Mouse (Mus musculus) erythroblast, embryonic 14.5 days (primary cell): ENCODE measurements around the gene Btbd2. TPM values are rescaled to one million over a fixed set of nuclear protein-coding genes. Genes with fewer than 3 reads are reported as not detected.

Experiments used
- H3K27me3 ChIP-seq: 2 replicates; pipeline ENCODE4 v1.6.1; 2012; ENCODE audit warnings: inconsistent platforms; ENCODE audit not compliant: control insufficient read depth
- H3K36me3 ChIP-seq: 2 replicates; pipeline ENCODE4 v1.6.1; 2012; ENCODE audit warnings: mild to moderate bottlenecking, inconsistent platforms; ENCODE audit not compliant: control insufficient read depth
- H3K4me1 ChIP-seq: 2 replicates; pipeline ENCODE4 v1.6.1; 2012; ENCODE audit warnings: inconsistent platforms; ENCODE audit not compliant: control insufficient read depth
- H3K4me3 ChIP-seq: replicated peaks from 2 replicates; pipeline ENCODE3; 2012; ENCODE audit warnings: moderate library complexity, mild to moderate bottlenecking, inconsistent platforms
- H3K9me3 ChIP-seq: 2 replicates; pipeline ENCODE4 v1.6.1; 2012; ENCODE audit warnings: low read length, inconsistent platforms, mixed read lengths; ENCODE audit not compliant: control insufficient read depth
- GATA1 ChIP-seq: IDR thresholded peaks from 2 replicates; pipeline ENCODE4 v1.6.1; 2012; ENCODE audit warnings: low read length, inconsistent platforms, mixed read lengths
- TAL1 ChIP-seq: IDR thresholded peaks from 3 replicates; pipeline ENCODE4 v1.6.1; 2012; ENCODE audit warnings: low read length, inconsistent platforms, mixed read lengths
- polyA plus RNA-seq: library from polyadenylated mRNA; stranded (reverse); fragments of >175 nt; gene quantifications from 2 replicates; pipeline ENCODE4 v1.2.3, GENCODE M21; 2012

Gene Btbd2
- polyA plus RNA-seq, 1 experiment, result 2.6 TPM

DNA sequence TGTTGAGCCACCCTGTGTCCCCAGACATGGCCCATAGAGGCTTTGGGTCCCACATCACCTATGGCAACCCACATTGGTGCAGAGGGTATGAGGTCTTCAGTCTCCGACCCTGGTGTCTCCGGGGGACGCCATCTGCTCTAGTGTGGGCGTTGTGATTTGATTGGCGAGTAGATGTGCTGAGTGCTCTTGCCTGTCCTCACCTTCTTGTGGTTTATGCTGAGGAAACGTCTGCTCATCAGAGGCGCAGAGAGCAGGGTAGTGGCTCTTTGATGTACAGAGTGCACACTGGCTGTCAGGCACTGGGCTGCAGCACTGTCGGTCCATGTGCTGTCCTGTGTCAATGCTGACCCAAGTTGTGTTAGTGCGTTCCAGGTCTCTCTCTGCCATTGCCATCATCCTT is 27.9 kb downstream of the Btbd2 start:
- Histone ChIP-seq H3K4me1 (peaks cover 57% of the 10 kb centered on the region), H3K4me3 (no peak overlapping the region), H3K9me3 (no peaks in the 10 kb centered on the region), H3K27me3 (no peaks in the 10 kb centered on the region), H3K36me3 (peaks cover 70% of the 10 kb centered on the region)
- TF ChIP-seq TAL1 (no peak), GATA1 (no peak)

DNA sequence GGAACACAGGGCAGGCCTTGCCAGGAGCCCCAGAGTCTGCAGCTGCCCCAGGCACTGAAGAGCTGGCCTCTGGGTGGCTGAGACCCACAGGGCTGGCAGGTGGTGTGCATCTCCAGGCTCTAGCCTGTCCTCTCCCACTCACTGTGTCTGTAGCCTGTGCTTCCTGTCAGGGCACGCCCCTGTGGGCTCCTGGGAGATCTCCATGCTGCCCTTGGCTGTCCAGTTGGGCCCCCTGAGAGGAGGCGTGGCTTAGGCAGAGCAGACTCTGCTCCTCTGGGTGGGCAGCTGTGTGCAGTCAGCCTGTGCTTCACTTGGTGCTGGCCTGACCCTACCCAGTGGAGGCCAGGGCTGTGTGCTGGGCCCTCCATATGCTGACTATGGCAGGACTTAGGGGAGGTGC is 29.2 kb downstream of the Btbd2 start:
- Histone ChIP-seq H3K36me3 (peaks cover 64% of the 10 kb centered on the region), H3K4me3 (no peak overlapping the region), H3K9me3 (no peaks in the 10 kb centered on the region), H3K4me1 (peaks cover 68% of the 10 kb centered on the region), H3K27me3 (no peaks in the 10 kb centered on the region)
- TF ChIP-seq TAL1 (no peak), GATA1 (no peak)

DNA sequence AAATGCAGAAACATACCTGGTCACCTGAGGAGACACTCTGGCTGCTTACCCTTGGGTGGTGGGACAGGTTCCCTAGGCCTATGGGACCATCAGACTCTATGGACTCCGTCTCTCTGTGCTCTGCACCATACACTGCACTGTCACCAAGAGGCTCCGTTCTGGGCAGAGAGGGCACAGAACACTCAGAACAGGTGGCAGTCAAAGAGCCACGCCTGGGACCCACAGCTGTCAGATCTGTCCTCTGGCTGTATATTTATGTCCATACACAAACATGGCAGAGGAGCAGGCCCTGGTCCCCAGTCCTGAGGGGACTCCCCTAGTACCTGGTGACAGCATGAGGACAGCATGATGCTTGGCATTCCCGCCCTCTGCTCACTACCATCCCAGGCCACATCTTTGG is 31.1 kb downstream of the Btbd2 start:
- no peak for TF ChIP-seq TAL1
- TF ChIP-seq GATA1, result no peak
- H3K9me3 ChIP-seq, result no peaks in the 10 kb centered on the region
- no peaks in the 10 kb centered on the region for H3K27me3 ChIP-seq
- peaks cover 52% of the 10 kb centered on the region for H3K36me3 ChIP-seq
- peaks cover 76% of the 10 kb centered on the region for H3K4me1 ChIP-seq
- H3K4me3 ChIP-seq, result no peak overlapping the region

DNA sequence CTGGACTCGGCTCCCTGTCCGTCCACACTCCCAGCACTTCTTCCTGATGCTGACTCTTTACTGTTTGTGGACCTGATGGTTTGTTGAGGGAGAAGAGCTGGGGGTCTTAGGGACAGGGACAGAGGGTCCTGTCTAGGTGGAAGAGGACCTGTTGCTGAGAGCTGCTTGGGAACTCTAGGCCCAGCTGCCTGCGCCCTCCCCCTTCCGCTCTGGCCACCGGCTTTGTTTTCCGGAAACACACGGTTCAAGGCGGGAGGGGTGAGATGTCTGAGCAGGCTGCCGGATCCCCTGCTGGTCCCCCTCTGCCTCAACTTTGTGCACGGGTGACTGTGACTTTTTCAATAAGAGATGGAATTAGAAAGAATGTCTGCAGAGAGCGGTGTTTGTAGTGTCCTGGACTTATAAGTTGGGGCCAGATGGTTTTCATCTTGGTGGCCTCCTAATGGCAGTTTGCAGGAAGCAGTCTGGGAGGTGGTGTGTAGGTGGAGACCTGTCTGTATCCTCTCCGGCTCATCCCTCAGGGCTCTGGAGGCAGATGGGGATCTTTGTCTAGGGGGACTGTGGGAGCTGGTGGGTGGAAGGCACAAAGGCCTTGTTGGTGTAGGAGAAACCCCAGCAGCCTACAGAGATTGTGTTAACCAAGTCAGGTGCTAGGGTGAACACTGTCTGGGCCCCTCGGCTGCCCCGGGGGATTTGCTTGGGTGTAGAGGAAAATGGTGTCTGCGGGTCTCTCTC is 33.2 kb downstream of the Btbd2 start:
- Histone ChIP-seq H3K4me1 (peaks cover 77% of the 10 kb centered on the region), H3K4me3 (peak overlapping the region; percentile 73), H3K9me3 (no peaks in the 10 kb centered on the region), H3K27me3 (no peaks in the 10 kb centered on the region), H3K36me3 (peaks cover 32% of the 10 kb centered on the region)
- TF ChIP-seq GATA1, result no peak
- no peak for TF ChIP-seq TAL1

DNA sequence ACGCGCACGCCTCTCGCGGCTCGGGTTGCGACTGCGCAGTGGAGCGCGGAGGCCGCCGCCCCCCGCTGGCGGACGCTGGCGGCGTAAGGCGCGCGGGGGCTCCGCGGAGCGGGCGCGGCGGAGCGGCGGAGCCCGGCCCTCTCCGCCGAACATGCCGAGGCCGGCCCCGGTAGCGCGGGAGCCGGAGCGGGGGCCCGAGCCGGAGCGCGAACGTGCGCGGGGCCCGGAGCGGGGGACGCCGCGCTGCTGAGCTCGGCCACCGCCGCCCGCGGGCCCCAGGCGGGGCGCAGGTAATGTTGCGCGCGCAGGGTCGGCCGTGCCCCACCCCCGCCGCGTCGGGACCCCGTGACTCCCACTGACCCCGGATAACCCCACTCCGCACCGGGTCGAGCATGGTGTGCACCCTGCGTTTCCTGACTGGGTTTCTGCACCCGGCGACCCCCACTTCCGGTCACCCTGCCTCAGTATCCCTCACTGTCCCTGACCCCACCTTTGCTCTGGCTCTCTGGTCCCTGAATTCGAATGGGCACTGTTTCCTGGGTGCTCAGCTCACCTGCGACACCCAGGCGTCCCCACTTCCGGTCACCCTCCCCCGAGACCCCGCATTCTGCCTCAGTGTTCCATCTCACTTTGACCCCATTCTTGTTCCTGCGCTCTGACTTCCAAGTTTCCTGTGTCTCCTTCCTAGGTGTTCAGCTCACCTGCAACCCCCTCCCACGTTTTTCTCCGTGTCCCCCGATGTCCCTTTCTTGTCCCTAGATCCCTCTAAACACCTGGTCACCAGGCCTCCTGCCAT is 34.0 kb downstream of the Btbd2 start, which contains the start of gene Csnk1g2:
Csnk1g2 (plus strand) TSS at position 178 of the 796 bp plus-strand sequence.
- peaks cover 30% of the 10 kb centered on the region for H3K36me3 ChIP-seq
- no peaks in the 10 kb centered on the region for H3K9me3 ChIP-seq
- H3K27me3 ChIP-seq, result no peaks in the 10 kb centered on the region
- peak within 1 kb of the TSS; percentile 73 for H3K4me3 ChIP-seq
- H3K4me1 ChIP-seq, result peaks cover 76% of the 10 kb centered on the region
- TF ChIP-seq GATA1, result no peak
- TF ChIP-seq TAL1, result no peak

DNA sequence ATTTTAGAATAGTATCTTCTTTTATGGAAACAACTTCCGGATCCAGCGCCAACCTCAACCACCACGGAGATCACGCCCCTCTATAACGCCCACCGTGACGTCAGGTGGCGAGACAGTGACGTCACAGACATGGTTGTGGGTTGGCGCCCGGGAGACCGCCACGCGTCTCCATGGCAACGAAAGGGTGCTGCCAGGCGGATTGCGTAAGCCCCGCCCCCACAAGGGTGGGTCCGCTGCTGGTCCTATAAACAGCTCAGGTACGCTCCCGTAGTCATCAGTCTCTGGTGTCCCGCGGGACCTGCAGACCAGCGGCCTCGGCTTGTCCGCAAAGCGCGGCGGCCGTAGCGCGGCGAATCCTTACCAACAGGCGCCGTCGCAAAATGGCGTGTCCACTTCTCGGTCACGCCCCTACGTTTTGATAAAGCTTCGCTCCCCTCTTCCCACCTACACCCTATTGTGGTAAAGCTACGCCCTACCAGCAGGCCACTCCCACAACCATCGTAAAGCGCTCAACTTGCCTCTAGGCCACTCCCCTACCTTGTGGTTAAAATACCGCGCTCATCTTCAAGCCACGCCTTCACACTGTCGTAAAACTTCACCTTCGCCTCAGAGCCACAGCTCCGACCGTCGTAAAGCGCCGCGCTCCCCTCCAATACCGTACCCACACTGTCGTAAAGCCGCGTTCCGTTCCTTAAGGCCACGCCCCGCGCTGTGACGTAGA is 34.8 kb downstream of the Btbd2 start:
- peaks cover 26% of the 10 kb centered on the region for H3K36me3 ChIP-seq
- H3K4me3 ChIP-seq, result peak overlapping the region; percentile 73
- H3K27me3 ChIP-seq, result no peaks in the 10 kb centered on the region
- peaks cover 68% of the 10 kb centered on the region for H3K4me1 ChIP-seq
- TF ChIP-seq GATA1 (no peak), TAL1 (no peak)
- no peaks in the 10 kb centered on the region for H3K9me3 ChIP-seq

DNA sequence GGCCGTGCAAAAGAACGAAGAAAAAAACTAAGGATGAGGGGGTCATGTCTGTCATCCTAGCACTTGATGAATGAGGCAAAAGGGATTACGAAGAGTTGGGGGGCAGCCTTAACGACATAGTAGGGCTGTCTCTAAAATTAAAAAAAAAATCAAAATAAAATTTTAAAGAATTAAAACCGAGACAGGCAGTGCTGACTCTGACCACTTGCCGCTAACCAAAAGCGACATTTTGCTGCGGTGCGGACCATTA is 35.3 kb downstream of the Btbd2 start:
- no peaks in the 10 kb centered on the region for H3K27me3 ChIP-seq
- TF ChIP-seq GATA1 (no peak), TAL1 (no peak)
- no peaks in the 10 kb centered on the region for H3K9me3 ChIP-seq
- H3K4me3 ChIP-seq, result peak overlapping the region; percentile 73
- peaks cover 26% of the 10 kb centered on the region for H3K36me3 ChIP-seq
- H3K4me1 ChIP-seq, result peaks cover 67% of the 10 kb centered on the region

DNA sequence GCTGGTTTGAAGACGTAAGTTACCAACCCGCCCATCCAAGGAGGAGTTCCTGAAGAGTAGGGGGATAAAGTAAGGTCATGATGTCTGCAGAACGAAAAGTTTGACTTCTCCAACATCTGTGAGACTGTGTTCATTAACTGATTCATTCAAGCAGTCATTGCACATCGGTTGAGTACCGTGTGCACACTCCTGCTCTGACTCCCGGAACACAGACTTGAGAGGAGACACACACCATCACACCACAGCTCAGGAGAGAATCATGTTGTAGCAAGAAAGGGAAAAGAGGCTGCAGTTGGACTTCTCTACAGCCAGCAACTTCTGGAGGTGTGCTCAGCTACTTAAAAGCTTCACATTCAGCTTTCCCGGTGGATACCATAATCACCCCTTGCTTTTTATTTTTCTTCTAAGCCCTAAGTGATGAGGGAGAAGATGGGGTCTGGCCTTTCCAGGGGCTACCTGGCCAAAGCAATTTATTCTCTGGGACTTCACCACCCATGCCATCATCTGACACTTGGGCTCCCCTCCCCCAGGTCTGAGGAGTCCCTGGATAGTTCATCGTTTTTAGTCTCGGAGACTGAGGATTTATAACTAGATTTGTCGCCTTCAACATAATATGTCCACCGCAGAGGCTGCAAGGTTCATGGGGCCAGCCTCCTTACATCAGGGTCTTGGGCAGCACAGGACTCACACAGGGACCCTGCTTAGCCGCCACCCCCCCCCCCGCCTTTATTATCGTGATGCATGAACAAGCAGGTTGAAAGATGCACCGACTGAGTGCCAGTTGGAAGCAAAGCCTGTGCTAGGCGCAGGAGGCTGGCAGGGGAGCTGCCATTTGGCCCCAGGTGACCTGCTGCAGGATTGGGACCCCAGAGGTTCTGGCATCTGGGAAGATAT is 35.8 kb downstream of the Btbd2 start:
- peaks cover 29% of the 10 kb centered on the region for H3K36me3 ChIP-seq
- no peaks in the 10 kb centered on the region for H3K9me3 ChIP-seq
- no peaks in the 10 kb centered on the region for H3K27me3 ChIP-seq
- peaks cover 65% of the 10 kb centered on the region for H3K4me1 ChIP-seq
- TF ChIP-seq GATA1, result no peak
- no peak for TF ChIP-seq TAL1
- H3K4me3 ChIP-seq, result peak overlapping the region; percentile 73
